Mouse (Mus musculus) hindbrain, embryonic 12.5 days (tissue): ENCODE measurements at regions not wholly inside any gene's neighbourhood (a gene's known extent, or its start where the extent isn't known, plus 50 kb on each side); places are given as distances from the start of the nearest gene placed in this dataset.

Experiments used
- ATAC-seq: fragments of 200-750 bp; cut with Nextera tagmentation; 2 replicates; pipeline ENCODE4 v1.8.0; 2017; ENCODE audit warnings: moderate TSS enrichment; ENCODE audit not compliant: low FRiP score
- H3K27ac ChIP-seq: fragments of 300-500 bp; sonication (generic); 2 replicates; pipeline ENCODE4 v1.5.1; 2016; ENCODE audit warnings: mild to moderate bottlenecking
- H3K27me3 ChIP-seq: fragments of 300-500 bp; sonication (generic); 2 replicates; pipeline ENCODE4 v1.6.1; 2016; ENCODE audit warnings: mild to moderate bottlenecking
- H3K36me3 ChIP-seq: fragments of 300-500 bp; sonication (generic); 2 replicates; pipeline ENCODE4 v1.6.1; 2016; ENCODE audit warnings: mild to moderate bottlenecking
- H3K4me1 ChIP-seq: fragments of 300-500 bp; sonication (generic); 2 replicates; pipeline ENCODE4 v1.6.1; 2016
- H3K4me2 ChIP-seq: fragments of 300-500 bp; sonication (generic); replicated peaks from 2 replicates; pipeline ENCODE4 v1.6.1; 2016; ENCODE audit warnings: mild to moderate bottlenecking
- H3K4me3 ChIP-seq: fragments of 300-500 bp; sonication (generic); 2 replicates; pipeline ENCODE4 v1.5.1; 2016; ENCODE audit warnings: mild to moderate bottlenecking
- H3K9ac ChIP-seq: fragments of 300-500 bp; sonication (generic); 2 replicates; pipeline ENCODE4 v1.6.1; 2016; ENCODE audit warnings: mild to moderate bottlenecking, moderate library complexity
- H3K9me3 ChIP-seq: fragments of 300-500 bp; sonication (generic); replicated peaks from 2 replicates; pipeline ENCODE4 v1.6.1; 2016; ENCODE audit warnings: mild to moderate bottlenecking
- WGBS: fragments of 180-500 bp; shearing (Covaris S2); methylation state at CpG from one replicate; pipeline ENCODE4 v1.1.7; 2016; 5-methylcytosine and 5-hydroxymethylcytosine counted together

DNA sequence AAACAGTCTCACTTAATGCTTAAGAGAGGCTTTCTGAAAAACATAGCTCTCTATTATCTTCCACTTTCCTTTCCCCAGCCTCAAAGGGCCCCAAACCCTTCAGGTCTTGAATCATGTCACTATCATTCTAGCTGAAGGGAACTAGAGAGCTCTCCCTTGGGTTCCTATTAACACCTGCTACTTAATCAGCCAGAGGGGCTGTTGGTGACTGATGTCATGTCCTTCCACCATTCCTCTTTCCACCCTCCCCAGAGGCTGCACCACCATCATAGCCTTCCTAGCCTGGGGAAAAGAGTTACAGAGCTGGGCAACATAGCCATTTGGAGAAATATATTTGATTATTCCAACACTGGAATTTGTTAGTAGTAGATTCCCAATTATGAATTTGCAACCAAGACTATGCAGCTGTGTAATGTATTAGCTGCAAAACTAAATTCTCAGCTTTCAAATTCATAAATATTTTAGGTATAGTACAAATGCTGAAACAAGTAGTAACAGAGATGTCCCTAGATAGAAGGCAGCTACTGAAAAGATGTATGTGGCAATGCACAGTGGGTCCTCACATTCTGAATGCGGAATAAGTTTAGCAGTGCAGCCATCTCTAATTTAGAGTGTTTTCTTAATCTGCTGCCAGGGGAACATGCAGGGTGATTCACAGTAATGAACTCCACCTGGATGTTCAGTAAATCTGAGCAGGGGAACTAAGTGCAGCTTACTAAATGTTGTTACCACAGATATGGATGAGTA, 941.5 kb upstream of the Arrdc3 start:
- Histone ChIP-seq H3K4me1 (no peaks in the 10 kb centered on the region), H3K4me2 (no peak overlapping the region), H3K27ac (no peak overlapping the region), H3K36me3 (no peaks in the 10 kb centered on the region), H3K27me3 (no peaks in the 10 kb centered on the region), H3K4me3 (no peak overlapping the region), H3K9me3 (no peaks in the 10 kb centered on the region), H3K9ac (no peak overlapping the region)
- WGBS = 56% methylated on average over 1 of the region's 1 CpGs
- peak; percentile 86 for ATAC-seq
